Mouse (Mus musculus) ES-CJ7 (cell line): ENCODE measurements around the gene Tmem54.

Source experiments
- DNase-seq: peaks from one replicate; pipeline ENCODE4 v3.0.0; 2011; ENCODE audit warnings: low read depth, low spot score

Gene Tmem54

DNA sequence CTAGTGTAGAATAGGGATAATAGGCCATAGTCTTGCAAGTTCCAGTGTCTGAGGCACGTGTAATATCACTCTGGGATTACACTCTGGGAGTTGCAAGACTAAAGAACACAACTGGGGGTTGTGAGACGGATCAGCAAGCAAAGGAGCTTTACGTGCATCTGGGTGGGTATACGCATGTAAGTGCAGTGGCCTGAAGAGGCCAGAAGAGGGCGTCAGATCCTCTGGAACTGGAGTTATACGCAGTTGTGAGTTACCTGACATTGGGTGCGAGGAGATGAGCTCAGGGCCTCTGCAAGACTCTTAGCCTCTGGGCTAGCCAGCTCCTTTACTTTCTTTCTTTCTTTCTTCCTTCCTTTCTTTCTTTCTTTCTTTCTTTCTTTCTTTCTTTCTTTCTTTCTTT lies 8.3 kb upstream of the Tmem54 start:
- DNase-seq, result no peak

- DNase-seq, result no peak
Observed at GRCm38 (mm10) chr4:129102133-129102829, 3.1 kb upstream of the Tmem54 start.

DNA sequence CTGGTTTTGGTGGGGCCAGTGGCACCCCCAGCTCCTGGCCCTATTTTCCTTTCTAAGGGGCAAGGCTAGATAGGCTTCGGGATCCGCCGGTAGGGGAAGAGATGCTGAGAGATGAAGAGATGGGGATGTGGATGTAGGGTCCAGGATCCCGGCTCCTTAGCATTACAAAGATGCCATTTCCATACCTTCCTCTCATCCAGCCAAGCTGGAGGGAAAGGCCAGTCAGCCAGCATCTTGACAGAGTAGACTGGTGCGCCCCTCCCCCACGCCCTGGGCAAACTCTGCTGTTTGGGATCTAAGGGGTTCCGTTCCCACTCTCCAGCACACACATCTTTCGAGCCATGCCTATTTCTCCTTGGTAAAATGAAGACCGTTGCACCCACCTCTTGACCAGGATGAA lies 725 bp downstream of the Tmem54 start:
- peak; percentile 62 for DNase-seq

- DNase-seq, result no peak
Observed at GRCm38 (mm10) chr4:129107348-129107899, 2.1 kb downstream of the Tmem54 start.

DNA sequence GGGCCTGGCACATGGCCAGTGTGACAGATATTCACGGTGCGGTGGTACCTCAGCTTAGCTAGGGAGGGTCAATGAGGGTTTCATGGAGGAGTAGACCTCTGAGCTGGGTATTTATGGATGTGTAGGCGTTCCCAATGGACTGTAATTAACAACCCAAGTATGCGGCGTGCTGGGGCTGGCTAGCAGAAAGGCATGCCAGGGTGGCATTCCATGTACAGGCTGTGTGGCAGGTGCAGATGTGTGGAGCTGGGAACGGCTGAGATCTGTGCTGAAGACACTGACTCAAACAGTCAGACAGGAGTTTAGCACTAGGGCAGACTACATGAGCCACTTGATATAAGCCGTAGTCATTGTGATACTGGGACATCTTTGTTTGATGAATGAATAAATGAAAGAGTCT lies 3.3 kb downstream of the Tmem54 start:
- DNase-seq, result no peak

- no peak for DNase-seq
Observed at GRCm38 (mm10) chr4:129110804-129111203, 5.5 kb downstream of the Tmem54 start.

- peak; percentile 62 for DNase-seq
Observed at GRCm38 (mm10) chr4:129111350-129111749, 6.0 kb downstream of the Tmem54 start.

GRCm38 (mm10) chr4:129112231-129112630 lies 6.9 kb downstream of the Tmem54 start:
- no peak for DNase-seq

GRCm38 (mm10) chr4:129113083-129113988 lies 8.0 kb downstream of the Tmem54 start:
- DNase-seq, result peak; percentile 98

- no peak for DNase-seq
Observed at GRCm38 (mm10) chr4:129116703-129117102, 11.4 kb downstream of the Tmem54 start.

DNA sequence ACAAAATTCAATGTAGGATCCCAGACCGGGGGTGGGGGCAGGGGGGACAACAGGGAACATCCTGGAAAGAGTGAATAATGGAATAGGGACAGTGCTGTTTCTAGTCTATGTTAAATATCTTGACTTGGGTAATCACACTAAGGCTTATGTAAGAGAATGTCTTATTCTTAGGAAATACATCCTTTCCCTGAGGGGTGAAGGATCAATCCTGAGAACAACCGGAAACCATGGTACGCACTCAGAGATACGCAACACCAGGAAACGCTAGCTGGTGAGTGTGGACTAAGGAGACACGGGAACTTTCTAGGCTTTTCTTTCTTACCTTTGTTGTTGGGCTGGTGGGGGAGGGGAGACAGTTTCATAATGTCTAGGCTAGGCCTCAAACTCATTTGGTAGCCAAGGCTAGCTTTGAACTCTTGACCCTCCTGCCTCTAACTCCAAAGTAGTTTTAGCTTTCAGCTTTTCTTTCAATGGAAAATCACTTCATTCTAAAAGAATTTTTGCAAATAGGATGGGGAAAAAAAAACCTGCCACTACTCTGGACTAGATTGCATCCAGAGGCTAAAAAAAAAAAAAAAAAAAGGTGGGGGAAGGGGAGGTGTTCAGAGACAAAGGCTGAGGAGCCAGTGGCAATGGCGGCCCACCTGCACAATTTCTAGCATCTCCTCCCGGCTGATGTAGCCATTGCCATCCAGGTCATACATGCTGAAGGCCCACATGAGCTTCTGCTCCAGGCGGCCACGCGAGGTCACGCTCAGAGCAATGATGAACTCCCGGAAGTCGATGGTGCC lies 12.6 kb downstream of the Tmem54 start:
- no peak for DNase-seq

GRCm38 (mm10) chr4:129119708-129120107 lies 14.4 kb downstream of the Tmem54 start:
- no peak for DNase-seq

DNA sequence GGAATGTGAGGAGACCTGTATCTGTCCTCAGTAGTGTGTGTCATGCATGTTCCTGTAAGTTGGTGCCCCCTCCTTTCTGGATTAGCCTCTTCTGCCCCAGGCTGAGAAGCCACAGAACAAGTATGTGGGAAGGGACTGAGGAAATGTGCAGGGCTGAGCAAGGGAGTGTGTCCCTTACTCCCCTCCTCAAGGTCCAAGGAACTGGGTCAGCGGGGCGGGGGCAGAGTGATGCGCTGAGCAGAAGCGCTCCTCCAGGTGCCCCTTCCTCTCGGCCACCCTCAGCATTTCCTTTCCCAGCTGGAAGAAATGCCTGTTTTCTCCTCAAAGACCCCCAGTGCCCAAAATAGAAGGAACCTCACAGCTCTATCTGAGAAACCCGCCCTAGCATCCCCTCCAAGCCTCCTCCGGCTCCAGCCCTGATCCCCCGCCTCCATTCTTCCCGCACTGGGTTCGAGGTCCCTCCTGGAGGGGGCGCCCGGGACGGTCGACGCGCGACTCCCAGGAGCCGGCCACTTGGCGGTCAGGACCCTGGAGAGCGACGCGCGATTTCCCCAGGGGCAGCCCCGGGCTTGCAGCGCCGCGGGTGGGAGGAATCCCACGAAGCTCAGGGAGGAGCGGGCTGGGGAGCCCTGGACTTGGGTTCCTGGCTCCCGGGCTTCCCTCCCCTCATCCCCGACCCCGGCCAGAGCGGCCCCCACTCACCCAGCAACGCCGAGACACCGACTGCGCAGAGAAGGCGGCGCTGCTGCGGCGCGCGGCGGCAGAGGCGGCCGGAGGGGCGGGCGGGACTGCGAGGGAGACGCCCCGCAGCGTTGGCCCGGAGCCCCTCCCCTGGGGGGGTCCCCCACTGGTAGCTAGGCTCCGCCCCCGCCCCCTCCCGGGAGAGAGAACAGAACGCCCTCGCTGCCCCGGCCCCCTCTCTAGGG lies 15.4 kb downstream of the Tmem54 start:
- DNase-seq, result peak; percentile 81

DNA sequence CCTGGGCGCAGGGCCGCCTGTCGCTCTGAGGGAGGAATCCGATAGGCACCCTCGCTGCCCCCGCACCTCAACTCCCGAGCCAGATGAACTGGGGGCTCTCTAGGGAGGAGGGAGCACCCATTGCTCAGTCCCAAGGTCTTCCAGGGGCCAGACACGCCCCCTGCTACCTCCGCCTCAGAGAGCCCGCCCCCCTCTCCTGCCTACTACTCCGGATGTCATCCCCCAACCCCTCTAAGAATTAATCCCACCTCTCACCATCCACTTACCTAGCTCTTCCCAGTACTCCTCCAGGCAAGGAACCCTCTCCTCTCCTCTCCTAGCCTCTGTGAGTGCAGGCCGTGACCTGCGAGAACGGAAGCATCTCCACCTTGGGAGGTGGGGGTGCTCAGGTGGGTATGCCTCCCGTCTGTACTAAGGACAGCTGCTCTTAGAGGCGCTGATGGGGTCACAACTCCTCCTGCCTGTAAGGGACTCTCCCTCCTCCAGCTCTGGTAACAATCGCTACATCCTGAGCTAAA lies 16.3 kb downstream of the Tmem54 start, which contains the start of gene Hpca:
TSS of gene Hpca (minus strand) at position 468 of the 518 bp plus-strand sequence.
- DNase-seq, result peak; percentile 44

GRCm38 (mm10) chr4:129122107-129122506 lies 16.8 kb downstream of the Tmem54 start:
- no peak for DNase-seq

DNA sequence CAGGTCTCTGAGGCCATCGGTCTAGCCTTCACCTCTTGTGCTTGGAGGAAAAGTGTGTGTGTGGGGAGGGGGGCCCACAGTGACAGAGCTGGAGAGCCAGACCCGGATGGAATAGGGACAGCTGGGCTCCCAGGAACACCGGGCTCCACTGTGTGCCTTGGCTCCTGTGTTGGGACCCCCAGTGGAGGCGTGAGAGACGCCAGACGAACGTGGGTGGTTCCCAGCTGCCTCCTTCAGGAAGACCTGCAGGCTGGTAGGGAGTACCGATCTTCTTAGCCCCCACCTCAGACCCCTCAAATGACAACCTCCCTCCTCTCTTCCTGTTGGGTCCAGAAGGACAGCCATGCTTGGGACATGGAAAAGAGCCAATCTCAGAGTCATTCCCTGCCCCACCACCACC lies 17.4 kb downstream of the Tmem54 start:
- no peak for DNase-seq

GRCm38 (mm10) chr4:129124652-129125146 lies 19.4 kb downstream of the Tmem54 start:
- DNase-seq, result no peak

DNA sequence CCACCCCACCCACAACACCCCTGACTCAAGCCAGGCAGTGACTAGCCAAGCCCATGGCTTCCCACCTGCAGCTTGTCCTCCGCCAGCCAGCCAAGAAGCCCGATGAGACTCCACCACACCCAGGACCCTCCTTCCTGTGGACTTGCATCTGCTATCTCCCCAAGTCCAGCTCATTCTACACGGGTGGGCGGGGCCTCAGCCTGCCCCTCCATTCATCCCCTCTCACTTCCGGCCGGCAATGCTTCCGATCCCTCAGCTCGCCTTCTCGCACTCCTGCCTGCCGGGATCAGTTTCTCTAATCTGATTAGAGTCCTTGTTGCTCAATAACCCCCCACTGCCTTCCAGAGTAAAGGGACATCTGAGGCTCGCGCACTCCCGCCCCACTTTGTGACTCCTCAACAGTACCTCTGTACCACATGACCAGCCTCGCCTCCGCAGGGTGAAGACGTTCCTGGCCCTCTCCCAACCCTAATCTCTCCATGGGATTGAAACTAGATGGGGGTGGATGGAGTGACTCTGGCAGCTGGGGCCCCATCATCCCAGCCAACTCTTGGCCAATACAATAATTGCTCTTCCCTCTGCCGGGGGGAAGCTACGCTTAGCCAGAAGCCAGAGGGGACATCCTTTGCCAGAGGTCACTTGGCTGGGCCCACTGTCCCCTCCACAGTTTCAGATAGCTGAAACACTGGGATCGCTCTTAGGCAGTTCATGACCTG lies 20.5 kb downstream of the Tmem54 start:
- DNase-seq, result peak; percentile 38

DNA sequence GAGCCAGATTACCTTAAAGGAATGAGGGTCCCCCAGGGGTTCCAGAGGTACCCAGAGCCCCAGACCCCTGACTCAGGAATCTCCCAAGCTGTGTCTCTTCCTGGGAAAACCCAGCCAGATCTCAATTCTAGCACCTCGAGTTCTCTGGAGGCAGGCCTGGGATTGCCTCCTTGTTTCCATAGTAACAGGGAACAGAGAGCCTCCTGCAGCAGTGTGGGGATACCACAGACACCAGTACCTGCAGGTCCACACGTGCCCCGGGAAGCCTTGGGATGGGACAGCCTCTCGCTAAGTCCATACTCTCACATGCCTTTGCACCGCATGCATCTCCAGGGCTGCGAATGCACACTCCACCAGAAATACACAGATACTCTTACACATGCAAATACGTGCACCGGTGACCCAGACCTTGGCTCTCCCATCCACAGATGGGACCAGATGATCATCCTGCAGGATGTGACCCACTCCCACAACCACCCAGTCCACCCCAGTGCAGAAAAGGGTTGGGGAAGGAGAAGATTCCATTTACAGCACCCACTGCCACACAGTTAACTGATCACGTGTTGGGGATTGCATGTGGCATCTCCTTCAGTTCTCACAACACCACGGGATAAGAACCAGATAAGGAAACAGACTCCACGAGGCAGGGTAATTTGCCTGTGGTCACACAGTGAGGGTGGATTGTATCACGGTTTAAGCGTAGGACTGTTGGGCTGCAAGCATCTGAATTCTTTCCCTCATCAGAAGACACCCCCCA lies 23.4 kb downstream of the Tmem54 start:
- DNase-seq, result no peak
